Mouse (Mus musculus): ENCODE measurements around the gene Tmem88b.

The Tmem88b gene

GRCm38 (mm10) chr4:155785819-155786218 lies at the start of gene Tmem88b:
Tmem88b (minus strand) TSS chr4:155785874.
- in situ Hi-C loops (cut with MboI) = no loop called here

- in situ Hi-C loops (cut with MboI) = no loop called here
Observed at GRCm38 (mm10) chr4:155833836-155834235, 48.2 kb upstream of the Tmem88b start.

GRCm38 (mm10) chr4:155833234-155833633 lies 47.6 kb upstream of the Tmem88b start:
- in situ Hi-C loops (cut with MboI) = no loop called here

GRCm38 (mm10) chr4:155832321-155832720 lies 46.6 kb upstream of the Tmem88b start:
- in situ Hi-C loops (cut with MboI) = no loop called here

GRCm38 (mm10) chr4:155831831-155832230 lies 46.2 kb upstream of the Tmem88b start:
- in situ Hi-C loops (cut with MboI) = no loop called here

GRCm38 (mm10) chr4:155831205-155831766 lies 45.6 kb upstream of the Tmem88b start, which contains the start of gene Aurkaip1:
Aurkaip1 (plus strand) TSS chr4:155831272.
- in situ Hi-C loops (cut with MboI) = no loop called here

GRCm38 (mm10) chr4:155830596-155830995 lies 44.9 kb upstream of the Tmem88b start:
- in situ Hi-C loops (cut with MboI) = no loop called here

GRCm38 (mm10) chr4:155829866-155830265 lies 44.2 kb upstream of the Tmem88b start:
- in situ Hi-C loops (cut with MboI) = no loop called here

GRCm38 (mm10) chr4:155823443-155823842 lies 37.8 kb upstream of the Tmem88b start:
- in situ Hi-C loops (cut with MboI) = no loop called here

GRCm38 (mm10) chr4:155821025-155821424 lies 35.4 kb upstream of the Tmem88b start:
- in situ Hi-C loops (cut with MboI) = no loop called here

GRCm38 (mm10) chr4:155817533-155817932 lies 31.9 kb upstream of the Tmem88b start:
- in situ Hi-C loops (cut with MboI) = no loop called here

- in situ Hi-C loops (cut with MboI) = no loop called here
Observed at GRCm38 (mm10) chr4:155812665-155813181, 27.0 kb upstream of the Tmem88b start.

- in situ Hi-C loops (cut with MboI) = no loop called here
Observed at GRCm38 (mm10) chr4:155811929-155812664, 26.4 kb upstream of the Tmem88b start, which contains the start of gene Ccnl2. Ccnl2 (plus strand) TSS chr4:155812489.

GRCm38 (mm10) chr4:155807841-155808240 lies 22.2 kb upstream of the Tmem88b start:
- in situ Hi-C loops (cut with MboI) = no loop called here

- in situ Hi-C loops (cut with MboI) = no loop called here
Observed at GRCm38 (mm10) chr4:155803340-155804041, 17.8 kb upstream of the Tmem88b start.

GRCm38 (mm10) chr4:155802741-155803339 lies 17.2 kb upstream of the Tmem88b start, which contains the start of gene Mrpl20:
Mrpl20 (plus strand) TSS chr4:155802878.
- in situ Hi-C loops (cut with MboI) = no loop called here

- in situ Hi-C loops (cut with MboI) = no loop called here
Observed at GRCm38 (mm10) chr4:155802075-155802474, 16.4 kb upstream of the Tmem88b start.

GRCm38 (mm10) chr4:155793730-155794129 lies 8.1 kb upstream of the Tmem88b start:
- in situ Hi-C loops (cut with MboI) = no loop called here

GRCm38 (mm10) chr4:155791240-155791933 lies 5.7 kb upstream of the Tmem88b start:
- in situ Hi-C loops (cut with MboI) = no loop called here

GRCm38 (mm10) chr4:155790650-155791161 lies 5.0 kb upstream of the Tmem88b start:
- in situ Hi-C loops (cut with MboI) = no loop called here

- in situ Hi-C loops (cut with MboI) = no loop called here
Observed at GRCm38 (mm10) chr4:155790021-155790489, 4.4 kb upstream of the Tmem88b start, which contains the start of gene Ankrd65. Ankrd65 (plus strand) TSS chr4:155790439.
